Mouse (Mus musculus) forebrain, postnatal 0 days (tissue): ENCODE data around the gene Sh3bp4. TPM values are rescaled to one million over a fixed set of nuclear protein-coding genes. Genes with fewer than 3 reads are reported as not detected.

Experiments
- ATAC-seq: fragments of 200-750 bp; cut with Nextera tagmentation; 2 replicates; pipeline ENCODE4 v1.8.0; 2017; ENCODE audit warnings: mild to moderate bottlenecking, moderate library complexity
- DNase-seq: peaks from one replicate; pipeline ENCODE4 v3.0.0-alpha.2; 2015
- H3K27ac ChIP-seq: fragments of 300-500 bp; sonication (generic); 2 replicates; pipeline ENCODE4 v1.5.1; 2014; ENCODE audit warnings: low read depth, mild to moderate bottlenecking, antibody characterized with exemption, low read length, moderate library complexity, mixed read lengths
- H3K27me3 ChIP-seq: fragments of 300-500 bp; sonication (generic); 2 replicates; pipeline ENCODE4 v1.6.1; 2014; ENCODE audit warnings: mild to moderate bottlenecking, low read length, mixed read lengths; ENCODE audit not compliant: insufficient read depth
- H3K36me3 ChIP-seq: fragments of 300-500 bp; sonication (generic); 2 replicates; pipeline ENCODE4 v1.6.1; 2014; ENCODE audit warnings: mild to moderate bottlenecking, moderate library complexity; ENCODE audit not compliant: insufficient read depth
- H3K4me1 ChIP-seq: fragments of 300-500 bp; sonication (generic); 2 replicates; pipeline ENCODE4 v1.6.1; 2014; ENCODE audit warnings: antibody characterized with exemption; ENCODE audit not compliant: insufficient read depth
- H3K4me2 ChIP-seq: fragments of 300-500 bp; sonication (generic); 2 replicates; pipeline ENCODE4 v1.6.1; 2014; ENCODE audit warnings: low read depth, mild to moderate bottlenecking, moderate library complexity
- H3K4me3 ChIP-seq: fragments of 300-500 bp; sonication (generic); 2 replicates; pipeline ENCODE4 v1.5.1; 2014; ENCODE audit warnings: low read depth, low read length, mixed read lengths
- H3K9ac ChIP-seq: fragments of 300-500 bp; sonication (generic); 2 replicates; pipeline ENCODE4 v1.6.1; 2014; ENCODE audit warnings: mild to moderate bottlenecking
- H3K9me3 ChIP-seq: fragments of 300-500 bp; sonication (generic); 2 replicates; pipeline ENCODE4 v1.6.1; 2016; ENCODE audit warnings: low read length
- CTCF ChIP-seq: sonication (generic); IDR thresholded peaks from 2 replicates; pipeline ENCODE4 v1.5.1; 2016; ENCODE audit warnings: antibody characterized with exemption, control low read depth, low read depth
- WGBS: fragments of 180-500 bp; shearing (Covaris S2); extraction: QIAGEN DNeasy Blood & Tissue Kit; methylation state at CpG from one replicate; pipeline ENCODE4 v1.1.7; 2014; 5-methylcytosine and 5-hydroxymethylcytosine counted together
- polyA plus RNA-seq: library from polyadenylated mRNA; unstranded; fragments of >200 nt; fragmentation: Nextera tagmentation; extraction: Ambion mirVana; gene quantifications from 2 replicates; pipeline ENCODE4 v1.2.1, GENCODE M21; 2015
- total RNA-seq: library from RNA; depleted of rRNA; stranded (reverse); fragments of >200 nt; gene quantifications from 2 replicates; pipeline ENCODE4 v1.2.3, GENCODE M21; 2014

Gene Sh3bp4
- total and polyA plus RNA-seq, 2 experiments from 2014 or later, result 18.9 to 29.0 TPM

- Histone ChIP-seq H3K4me2 (no peak overlapping the region), H3K27me3 (no peaks in the 10 kb centered on the region), H3K4me3 (no peak overlapping the region), H3K27ac (no peak overlapping the region), H3K9ac (no peak overlapping the region), H3K4me1 (no peaks in the 10 kb centered on the region), H3K36me3 (no peaks in the 10 kb centered on the region), H3K9me3 (no peaks in the 10 kb centered on the region)
- TF ChIP-seq CTCF, result no peak
- DNase-seq (no peak), ATAC-seq (no peak)
- 81% methylated on average over 12 of the region's 12 CpGs for WGBS
These were observed 33.3 kb downstream of the Sh3bp4 start for GRCm38 (mm10) chr1:89103505-89103904.

- DNase-seq, result no peak
- 56% methylated on average over 13 of the region's 13 CpGs for WGBS
- H3K4me2 ChIP-seq, result no peak overlapping the region
- no peak overlapping the region for H3K27ac ChIP-seq
- no peak overlapping the region for H3K4me3 ChIP-seq
- H3K27me3 ChIP-seq, result no peaks in the 10 kb centered on the region
- H3K9ac ChIP-seq, result no peak overlapping the region
- H3K4me1 ChIP-seq, result no peaks in the 10 kb centered on the region
- ATAC-seq, result no peak
- no peaks in the 10 kb centered on the region for H3K36me3 ChIP-seq
- no peak for TF ChIP-seq CTCF
- no peaks in the 10 kb centered on the region for H3K9me3 ChIP-seq
These were observed 34.0 kb downstream of the Sh3bp4 start for GRCm38 (mm10) chr1:89104066-89104765.

- WGBS, result 86% methylated on average over 18 of the region's 18 CpGs
- no peak for DNase-seq
These were observed 35.9 kb downstream of the Sh3bp4 start for GRCm38 (mm10) chr1:89105891-89106830.

GRCm38 (mm10) chr1:89107466-89107865 lies 37.3 kb downstream of the Sh3bp4 start:
- Histone ChIP-seq H3K4me1 (no peaks in the 10 kb centered on the region), H3K4me3 (no peak overlapping the region), H3K9me3 (no peaks in the 10 kb centered on the region), H3K27me3 (no peaks in the 10 kb centered on the region), H3K4me2 (no peak overlapping the region), H3K36me3 (no peaks in the 10 kb centered on the region), H3K9ac (no peak overlapping the region), H3K27ac (no peak overlapping the region)
- TF ChIP-seq CTCF, result no peak
- DNase-seq (no peak), ATAC-seq (no peak)
- WGBS, result 80% methylated on average over 6 of the region's 6 CpGs

More at GRCm38 (mm10) chr1:89105891-89106830, 35.9 kb downstream of the Sh3bp4 start:
- no peaks in the 10 kb centered on the region for H3K27me3 ChIP-seq
- no peak overlapping the region for H3K4me2 ChIP-seq
- H3K9me3 ChIP-seq, result no peaks in the 10 kb centered on the region
- ATAC-seq, result no peak
- TF ChIP-seq CTCF, result no peak
- no peak overlapping the region for H3K9ac ChIP-seq
- no peak overlapping the region for H3K4me3 ChIP-seq
- H3K27ac ChIP-seq, result no peak overlapping the region
- no peaks in the 10 kb centered on the region for H3K4me1 ChIP-seq
- H3K36me3 ChIP-seq, result no peaks in the 10 kb centered on the region

GRCm38 (mm10) chr1:89108340-89108896 lies 38.2 kb downstream of the Sh3bp4 start:
- H3K9ac ChIP-seq, result no peak overlapping the region

GRCm38 (mm10) chr1:89109767-89110166 lies 39.6 kb downstream of the Sh3bp4 start:
- Histone ChIP-seq H3K4me1 (no peaks in the 10 kb centered on the region), H3K9me3 (no peaks in the 10 kb centered on the region), H3K4me2 (no peak overlapping the region), H3K9ac (no peak overlapping the region), H3K36me3 (no peaks in the 10 kb centered on the region), H3K27ac (no peak overlapping the region), H3K4me3 (no peak overlapping the region), H3K27me3 (no peaks in the 10 kb centered on the region)
- ATAC-seq, result no peak
- TF ChIP-seq CTCF, result no peak
- WGBS, result 74% methylated on average over 7 of the region's 7 CpGs
- no peak for DNase-seq

More at GRCm38 (mm10) chr1:89108340-89108896, 38.2 kb downstream of the Sh3bp4 start:
- no peak for DNase-seq
- Histone ChIP-seq H3K4me1 (no peaks in the 10 kb centered on the region), H3K36me3 (no peaks in the 10 kb centered on the region), H3K27ac (no peak overlapping the region), H3K27me3 (no peaks in the 10 kb centered on the region), H3K4me2 (no peak overlapping the region), H3K9me3 (no peaks in the 10 kb centered on the region), H3K4me3 (no peak overlapping the region)
- 28% methylated on average over 6 of the region's 6 CpGs for WGBS
- TF ChIP-seq CTCF, result no peak
- ATAC-seq, result no peak
